Mouse (Mus musculus): ENCODE measurements around the gene Grid1. TPM values are rescaled to one million over a fixed set of nuclear protein-coding genes. Genes with fewer than 3 reads are reported as not detected.

Grid1 gene
- polyA plus RNA-seq, 1 experiment, result 22.3 TPM

- TF ChIP-seq POLR2A (IDR thresholded peaks at IDR 0.05; ENCODE audit: extremely low read depth, insufficient read depth, low read length) (no peak), CTCF (IDR thresholded peaks at IDR 0.05; ENCODE audit: extremely low read depth, insufficient read depth, low read length) (no peak)
- H3K27ac ChIP-seq (ENCODE audit: insufficient read depth, low read length), result no peak overlapping the region
These were observed 110.3 kb downstream of the Grid1 start for GRCm38 (mm10) chr14:34930040-34930719.

GRCm38 (mm10) chr14:34933197-34933596, 113.3 kb downstream of the Grid1 start:
- H3K4me3 ChIP-seq (ENCODE audit: insufficient read depth, low read length), result no peak overlapping the region
- no peak overlapping the region for H3K27ac ChIP-seq (ENCODE audit: insufficient read depth, low read length)
- H3K4me1 ChIP-seq (ENCODE audit: control insufficient read depth, insufficient read depth, low read length), result peaks cover 6% of the 10 kb centered on the region
- no peak for TF ChIP-seq CTCF (IDR thresholded peaks at IDR 0.05; ENCODE audit: extremely low read depth, insufficient read depth, low read length)
- TF ChIP-seq POLR2A (IDR thresholded peaks at IDR 0.05; ENCODE audit: extremely low read depth, insufficient read depth, low read length), result no peak

More at GRCm38 (mm10) chr14:34930040-34930719, 110.3 kb downstream of the Grid1 start:
- peaks cover 4% of the 10 kb centered on the region; the same call in 1 of the 2 replicates for H3K4me1 ChIP-seq (ENCODE audit: control insufficient read depth, insufficient read depth, low read length)
- no peak overlapping the region for H3K4me3 ChIP-seq (ENCODE audit: insufficient read depth, low read length)

- H3K4me3 ChIP-seq (ENCODE audit: insufficient read depth, low read length), result no peak overlapping the region
- TF ChIP-seq POLR2A (IDR thresholded peaks at IDR 0.05; ENCODE audit: extremely low read depth, insufficient read depth, low read length) (no peak), CTCF (IDR thresholded peaks at IDR 0.05; ENCODE audit: extremely low read depth, insufficient read depth, low read length) (no peak)
- no peak overlapping the region for H3K27ac ChIP-seq (ENCODE audit: insufficient read depth, low read length)
- peaks cover 4% of the 10 kb centered on the region for H3K4me1 ChIP-seq (ENCODE audit: control insufficient read depth, insufficient read depth, low read length)
These were observed 116.4 kb downstream of the Grid1 start for GRCm38 (mm10) chr14:34936192-34936770.

GRCm38 (mm10) chr14:34944390-34944979, 124.6 kb downstream of the Grid1 start:
- no peak for TF ChIP-seq CTCF (IDR thresholded peaks at IDR 0.05; ENCODE audit: extremely low read depth, insufficient read depth, low read length)
- TF ChIP-seq POLR2A (IDR thresholded peaks at IDR 0.05; ENCODE audit: extremely low read depth, insufficient read depth, low read length), result no peak
- Histone ChIP-seq H3K4me3 (ENCODE audit: insufficient read depth, low read length) (no peak overlapping the region), H3K4me1 (ENCODE audit: control insufficient read depth, insufficient read depth, low read length) (peaks cover 10% of the 10 kb centered on the region), H3K27ac (ENCODE audit: insufficient read depth, low read length) (no peak overlapping the region)

GRCm38 (mm10) chr14:34945471-34946313, 125.8 kb downstream of the Grid1 start:
- H3K4me3 ChIP-seq (ENCODE audit: insufficient read depth, low read length), result no peak overlapping the region
- H3K4me1 ChIP-seq (ENCODE audit: control insufficient read depth, insufficient read depth, low read length), result peaks cover 10% of the 10 kb centered on the region
- TF ChIP-seq POLR2A (IDR thresholded peaks at IDR 0.05; ENCODE audit: extremely low read depth, insufficient read depth, low read length), result no peak
- TF ChIP-seq CTCF (IDR thresholded peaks at IDR 0.05; ENCODE audit: extremely low read depth, insufficient read depth, low read length), result no peak
- H3K27ac ChIP-seq (ENCODE audit: insufficient read depth, low read length), result no peak overlapping the region; the same call in 1 of the 2 replicates

- H3K4me1 ChIP-seq (ENCODE audit: control insufficient read depth, insufficient read depth, low read length), result peaks cover 10% of the 10 kb centered on the region
- no peak overlapping the region for H3K4me3 ChIP-seq (ENCODE audit: insufficient read depth, low read length)
- TF ChIP-seq POLR2A (IDR thresholded peaks at IDR 0.05; ENCODE audit: extremely low read depth, insufficient read depth, low read length), result no peak
- no peak for TF ChIP-seq CTCF (IDR thresholded peaks at IDR 0.05; ENCODE audit: extremely low read depth, insufficient read depth, low read length)
- H3K27ac ChIP-seq (ENCODE audit: insufficient read depth, low read length), result no peak overlapping the region
These were observed 126.3 kb downstream of the Grid1 start for GRCm38 (mm10) chr14:34946314-34946583.

GRCm38 (mm10) chr14:34948249-34948648, 128.3 kb downstream of the Grid1 start:
- no peak overlapping the region for H3K4me3 ChIP-seq (ENCODE audit: insufficient read depth, low read length)
- no peak for TF ChIP-seq POLR2A (IDR thresholded peaks at IDR 0.05; ENCODE audit: extremely low read depth, insufficient read depth, low read length)
- TF ChIP-seq CTCF (IDR thresholded peaks at IDR 0.05; ENCODE audit: extremely low read depth, insufficient read depth, low read length), result no peak
- no peak overlapping the region for H3K27ac ChIP-seq (ENCODE audit: insufficient read depth, low read length)
- H3K4me1 ChIP-seq (ENCODE audit: control insufficient read depth, insufficient read depth, low read length), result peaks cover 12% of the 10 kb centered on the region

GRCm38 (mm10) chr14:34952311-34952710, 132.4 kb downstream of the Grid1 start:
- no peak for TF ChIP-seq CTCF (IDR thresholded peaks at IDR 0.05; ENCODE audit: extremely low read depth, insufficient read depth, low read length)
- Histone ChIP-seq H3K27ac (ENCODE audit: insufficient read depth, low read length) (no peak overlapping the region), H3K4me3 (ENCODE audit: insufficient read depth, low read length) (no peak overlapping the region), H3K4me1 (ENCODE audit: control insufficient read depth, insufficient read depth, low read length) (peaks cover 6% of the 10 kb centered on the region)

GRCm38 (mm10) chr14:34953566-34953965, 133.7 kb downstream of the Grid1 start:
- Histone ChIP-seq H3K27ac (ENCODE audit: insufficient read depth, low read length) (no peak overlapping the region), H3K4me1 (ENCODE audit: control insufficient read depth, insufficient read depth, low read length) (peaks cover 4% of the 10 kb centered on the region; the same call in 1 of the 2 replicates), H3K4me3 (ENCODE audit: insufficient read depth, low read length) (no peak overlapping the region)
- TF ChIP-seq POLR2A (IDR thresholded peaks at IDR 0.05; ENCODE audit: extremely low read depth, insufficient read depth, low read length), result no peak
- no peak for TF ChIP-seq CTCF (IDR thresholded peaks at IDR 0.05; ENCODE audit: extremely low read depth, insufficient read depth, low read length)

Measured in cortical plate, adult 2 months (tissue).